ENCODE assay signal across 2 mouse cellular contexts in the genomic region with DNA sequence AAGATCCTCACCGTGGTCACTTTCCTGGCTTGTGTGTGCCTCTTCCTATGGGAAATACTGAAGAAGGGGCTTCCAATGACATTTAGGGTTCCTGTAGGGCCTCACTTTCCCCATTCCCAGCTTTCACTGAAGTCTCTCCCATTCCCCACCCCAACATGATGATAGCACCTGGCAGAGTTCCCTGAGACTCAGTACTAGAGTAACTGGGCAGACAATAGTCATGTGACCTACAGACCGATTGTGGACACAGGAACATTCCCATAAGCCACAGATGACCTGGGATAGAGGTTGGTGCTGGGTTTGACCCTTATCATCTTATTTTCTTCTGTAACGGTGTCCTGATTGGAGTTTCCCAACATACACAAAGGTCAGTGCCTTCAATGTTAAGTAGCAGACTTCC.
A peak's percentile ranks its signal among the peaks of the same experiment; 100 is the strongest.
TF ChIP-seq lines count a peak whose summit lies in the region.

No protein-coding gene starts in this region.

TF ChIP-seq in C2C12, 6 proteins besides CTCF, POLR2A, EP300 and RAD21 (continued from another document):
- TF ChIP-seq USF1 (IDR thresholded peaks at IDR 0.05; ENCODE audit: low read depth), result peak; percentile 87
- TF ChIP-seq CEBPB (IDR thresholded peaks at IDR 0.05; ENCODE audit: low read depth), result no peak

TF ChIP-seq in myocyte, 11 proteins besides CTCF, POLR2A, EP300 and RAD21 (continued from another document):
- TF ChIP-seq REST (IDR thresholded peaks at IDR 0.05; ENCODE audit: insufficient read depth, insufficient read length) (no peak), TCF3 (IDR thresholded peaks at IDR 0.05; ENCODE audit: insufficient read length, low read depth) (no peak), CEBPB (IDR thresholded peaks at IDR 0.05; ENCODE audit: insufficient read depth, poor library complexity, severe bottlenecking) (no peak), MAX (IDR thresholded peaks at IDR 0.05; ENCODE audit: low read depth) (no peak)
